Mouse (Mus musculus) hindbrain, postnatal 0 days (tissue): ENCODE results near the gene 4930426L09Rik. TPM values are rescaled to one million over a fixed set of nuclear protein-coding genes. Genes with fewer than 3 reads are reported as not detected.

Experiments used
- ATAC-seq: fragments of 200-750 bp; cut with Nextera tagmentation; 2 replicates; pipeline ENCODE4 v1.8.0; 2017; ENCODE audit warnings: mild to moderate bottlenecking, moderate TSS enrichment, moderate library complexity
- DNase-seq: peaks from one replicate; pipeline ENCODE4 v3.0.0-alpha.2; 2015; ENCODE audit warnings: low spot score
- H3K27ac ChIP-seq: fragments of 300-500 bp; sonication (generic); 2 replicates; pipeline ENCODE4 v1.5.1; 2014; ENCODE audit warnings: mild to moderate bottlenecking
- H3K27me3 ChIP-seq: fragments of 300-500 bp; sonication (generic); 2 replicates; pipeline ENCODE4 v1.6.1; 2014; ENCODE audit warnings: low read length, mixed read lengths; ENCODE audit not compliant: insufficient read depth
- H3K36me3 ChIP-seq: fragments of 300-500 bp; sonication (generic); 2 replicates; pipeline ENCODE4 v1.6.1; 2014; ENCODE audit warnings: low read length, mixed read lengths; ENCODE audit not compliant: insufficient read depth
- H3K4me1 ChIP-seq: fragments of 300-500 bp; sonication (generic); 2 replicates; pipeline ENCODE4 v1.6.1; 2014; ENCODE audit warnings: antibody characterized with exemption, low read length, mixed read lengths; ENCODE audit not compliant: insufficient read depth
- H3K4me2 ChIP-seq: fragments of 300-500 bp; sonication (generic); 2 replicates; pipeline ENCODE4 v1.6.1; 2014; ENCODE audit warnings: low read depth, mild to moderate bottlenecking, low read length, moderate library complexity, mixed read lengths
- H3K4me3 ChIP-seq: fragments of 300-500 bp; sonication (generic); 2 replicates; pipeline ENCODE4 v1.5.1; 2014; ENCODE audit warnings: low read length
- H3K9ac ChIP-seq: fragments of 300-500 bp; sonication (generic); replicated peaks from 2 replicates; pipeline ENCODE4 v1.6.1; 2014; ENCODE audit warnings: mild to moderate bottlenecking, low read length, moderate library complexity, mixed read lengths
- H3K9me3 ChIP-seq: fragments of 300-500 bp; sonication (generic); 2 replicates; pipeline ENCODE4 v1.6.1; 2016; ENCODE audit warnings: low read length, mixed read lengths
- CTCF ChIP-seq: IDR thresholded peaks from 2 replicates; pipeline ENCODE4 v1.5.1; 2016; ENCODE audit warnings: antibody characterized with exemption, control low read depth, low read depth
- whole genome bisulfite sequencing: fragments of 180-500 bp; shearing (Covaris S2); extraction: QIAGEN DNeasy Blood & Tissue Kit; methylation state at CpG from one replicate; pipeline ENCODE4 v1.1.7; 2014; 5-methylcytosine and 5-hydroxymethylcytosine counted together
- polyA plus RNA-seq: library from polyadenylated mRNA; unstranded; fragments of >200 nt; fragmentation: Nextera tagmentation; extraction: Ambion mirVana; gene quantifications from 2 replicates; pipeline ENCODE4 v1.2.1, GENCODE M21; 2015
- total RNA-seq: library from RNA; depleted of rRNA; stranded (reverse); fragments of >200 nt; gene quantifications from 2 replicates; pipeline ENCODE4 v1.2.3, GENCODE M21; 2014; rRNA removed

The 4930426L09Rik gene
- total and polyA plus RNA-seq, 2 experiments from 2014 or later: 0.76 to 2.0 TPM

DNA sequence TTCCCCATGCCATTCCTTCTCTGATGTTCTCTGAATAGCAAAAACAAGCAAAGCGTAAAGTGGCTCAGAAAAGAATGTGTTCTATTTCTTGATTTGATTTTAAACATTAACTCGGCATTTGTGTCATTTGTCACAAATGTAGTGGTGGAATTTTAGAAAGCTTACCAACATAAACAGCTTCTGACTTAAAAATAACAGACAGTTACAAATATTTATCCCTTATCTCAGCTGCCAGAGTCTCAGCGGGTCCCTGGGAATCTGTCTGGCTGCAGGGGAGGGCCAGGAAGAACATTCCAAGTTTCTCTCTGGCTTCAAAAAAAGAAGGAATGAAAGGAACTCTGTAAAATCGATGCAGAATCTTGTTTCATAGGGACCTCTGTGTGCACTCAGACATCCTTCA lies 39.3 kb downstream of the 4930426L09Rik start:
- Histone ChIP-seq H3K36me3 (no peaks in the 10 kb centered on the region), H3K9me3 (no peaks in the 10 kb centered on the region), H3K27me3 (no peaks in the 10 kb centered on the region), H3K27ac (no peak overlapping the region), H3K4me2 (no peak overlapping the region), H3K9ac (no peak overlapping the region), H3K4me3 (no peak overlapping the region), H3K4me1 (no peaks in the 10 kb centered on the region)
- WGBS: 71% methylated on average over 4 of the region's 4 CpGs
- no peak for TF ChIP-seq CTCF
- DNase-seq (no peak), ATAC-seq (no peak)

DNA sequence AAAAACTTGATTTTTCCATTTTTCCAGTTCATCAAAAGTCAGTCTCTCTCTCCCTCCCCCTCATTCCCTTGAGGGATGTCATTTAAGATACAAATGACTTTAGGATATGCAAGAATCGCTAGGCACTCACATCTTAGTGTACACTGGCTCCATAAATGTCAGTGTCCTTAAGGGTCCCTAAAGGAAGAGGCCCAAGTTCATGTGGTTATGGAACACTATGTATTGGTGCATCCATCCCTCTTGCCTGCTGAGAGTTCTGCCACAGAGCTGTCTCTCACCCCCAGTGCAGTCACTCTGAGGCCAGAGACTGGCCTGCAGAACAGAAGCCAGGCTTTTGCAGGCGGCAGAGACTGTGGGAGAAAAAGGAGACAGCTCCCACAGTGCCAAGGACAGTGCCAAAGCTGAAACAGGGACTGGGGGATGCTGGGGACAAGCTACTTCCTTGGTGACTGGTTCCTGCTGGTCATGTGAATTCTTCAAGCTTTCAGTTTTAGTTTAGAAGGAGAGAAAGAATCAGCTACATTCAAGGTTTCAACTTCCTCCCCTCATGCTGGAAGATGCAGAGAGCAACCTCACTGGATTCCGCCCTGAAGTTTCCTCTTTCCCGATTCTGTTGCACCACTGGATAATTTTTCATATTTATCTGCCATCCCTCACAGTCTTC lies 39.9 kb downstream of the 4930426L09Rik start:
- Histone ChIP-seq H3K27me3 (no peaks in the 10 kb centered on the region), H3K36me3 (no peaks in the 10 kb centered on the region), H3K4me3 (no peak overlapping the region), H3K9me3 (no peaks in the 10 kb centered on the region), H3K4me1 (no peaks in the 10 kb centered on the region), H3K9ac (no peak overlapping the region), H3K4me2 (no peak overlapping the region), H3K27ac (no peak overlapping the region)
- no peak for DNase-seq
- TF ChIP-seq CTCF: no peak
- 76% methylated on average over 4 of the region's 4 CpGs for WGBS
- ATAC-seq: no peak

DNA sequence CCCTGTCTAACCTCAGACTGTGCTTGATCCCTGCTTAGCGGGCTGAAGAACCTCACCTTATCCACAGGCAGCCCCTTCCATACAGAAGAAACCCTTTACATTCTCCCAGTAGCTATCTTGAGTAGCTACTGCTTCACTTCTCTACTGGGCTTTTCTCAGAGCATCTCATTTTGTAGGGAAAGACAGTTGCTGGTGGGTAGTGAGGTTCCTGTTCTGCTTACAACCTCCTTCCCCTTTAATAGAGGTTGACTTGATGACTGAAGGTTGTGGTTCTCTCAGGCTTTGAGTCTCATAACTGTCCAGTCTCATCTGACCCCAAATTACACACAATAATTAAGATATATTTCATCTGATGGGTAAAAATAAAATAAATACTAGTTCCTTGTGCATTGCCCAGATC lies 50.1 kb downstream of the 4930426L09Rik start:
- Histone ChIP-seq H3K9ac (no peak overlapping the region), H3K36me3 (no peaks in the 10 kb centered on the region), H3K4me1 (no peaks in the 10 kb centered on the region), H3K9me3 (no peaks in the 10 kb centered on the region), H3K27ac (no peak overlapping the region), H3K4me2 (no peak overlapping the region), H3K4me3 (no peak overlapping the region), H3K27me3 (no peaks in the 10 kb centered on the region)
- WGBS: 85% methylated on average over 1 of the region's 1 CpGs
- DNase-seq: no peak
- TF ChIP-seq CTCF: no peak
- ATAC-seq: no peak

DNA sequence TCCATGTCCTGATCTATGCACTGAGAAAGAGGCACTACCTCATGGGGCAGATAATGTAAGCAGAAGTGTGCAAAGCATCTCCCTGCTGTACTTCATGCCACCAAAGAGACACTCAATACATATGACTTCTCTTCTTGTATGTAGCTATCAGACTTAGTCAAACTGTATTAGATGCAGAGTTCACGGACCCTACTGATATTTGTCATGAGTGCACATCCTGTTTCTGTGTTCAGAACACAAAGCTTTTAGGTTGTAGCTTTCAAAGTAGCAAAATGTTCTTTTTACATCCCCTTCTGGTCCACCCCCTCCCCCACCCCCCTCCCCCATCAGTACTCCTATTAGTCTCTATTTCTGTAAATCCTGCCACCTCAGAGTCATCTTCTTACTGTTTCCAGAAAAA lies 51.2 kb downstream of the 4930426L09Rik start:
- ATAC-seq: no peak
- Histone ChIP-seq H3K4me3 (no peak overlapping the region), H3K9me3 (no peaks in the 10 kb centered on the region), H3K27ac (no peak overlapping the region), H3K27me3 (no peaks in the 10 kb centered on the region), H3K4me2 (no peak overlapping the region), H3K36me3 (no peaks in the 10 kb centered on the region), H3K9ac (no peak overlapping the region), H3K4me1 (no peaks in the 10 kb centered on the region)
- TF ChIP-seq CTCF: no peak
- 90% methylated on average over 1 of the region's 1 CpGs for WGBS
- DNase-seq: no peak

Other genes with a start within 250 kb of the 4930426L09Rik start
- 5.5 and 5.6 TPM in 2 replicates for gene Pip4k2a, start 217 bp upstream of the 4930426L09Rik start, total RNA-seq
- 8.2 and 8.9 TPM in 2 replicates for gene Pip4k2a, start 217 bp upstream of the 4930426L09Rik start, polyA plus RNA-seq
- 0.84 and 0.97 TPM in 2 replicates for gene Armc3, start 201.0 kb downstream of the 4930426L09Rik start, total RNA-seq
- gene Armc3, start 201.0 kb downstream of the 4930426L09Rik start, polyA plus RNA-seq: 1.2 and 1.5 TPM in 2 replicates